Mouse (Mus musculus) intestine, postnatal 0 days (tissue): ENCODE data around the gene Pde2a. TPM values are rescaled to one million over a fixed set of nuclear protein-coding genes. Genes with fewer than 3 reads are reported as not detected.

ENCODE experiments used
- ATAC-seq: fragments of 200-750 bp; cut with Nextera tagmentation; 2 replicates; pipeline ENCODE4 v1.8.0; 2017; ENCODE audit warnings: mild to moderate bottlenecking, moderate TSS enrichment, moderate library complexity
- H3K27ac ChIP-seq: fragments of 300-500 bp; sonication (generic); 2 replicates; pipeline ENCODE4 v1.5.1; 2014; ENCODE audit warnings: mild to moderate bottlenecking, low read depth, low read length, moderate library complexity
- H3K27me3 ChIP-seq: fragments of 300-500 bp; sonication (generic); replicated peaks from 2 replicates; pipeline ENCODE4 v1.6.1; 2014; ENCODE audit warnings: low read length, mixed read lengths; ENCODE audit not compliant: control insufficient read depth, insufficient read depth
- H3K36me3 ChIP-seq: fragments of 300-500 bp; sonication (generic); 2 replicates; pipeline ENCODE4 v1.6.1; 2014; ENCODE audit warnings: mild to moderate bottlenecking, moderate library complexity; ENCODE audit not compliant: control insufficient read depth, insufficient read depth
- H3K4me1 ChIP-seq: fragments of 300-500 bp; sonication (generic); replicated peaks from 2 replicates; pipeline ENCODE4 v1.6.1; 2014; ENCODE audit warnings: antibody characterized with exemption, low read length, mixed read lengths; ENCODE audit not compliant: control insufficient read depth, insufficient read depth
- H3K4me2 ChIP-seq: fragments of 300-500 bp; sonication (generic); replicated peaks from 2 replicates; pipeline ENCODE4 v1.6.1; 2014; ENCODE audit warnings: low read depth, mild to moderate bottlenecking, moderate library complexity
- H3K4me3 ChIP-seq: fragments of 300-500 bp; sonication (generic); 2 replicates; pipeline ENCODE4 v1.5.1; 2014; ENCODE audit warnings: low read depth, low read length
- H3K9ac ChIP-seq: fragments of 300-500 bp; sonication (generic); 2 replicates; pipeline ENCODE4 v1.6.1; 2014; ENCODE audit warnings: mild to moderate bottlenecking, low read depth, low read length
- H3K9me3 ChIP-seq: fragments of 300-500 bp; sonication (generic); 2 replicates; pipeline ENCODE4 v1.6.1; 2016; ENCODE audit warnings: mixed run types; ENCODE audit not compliant: control insufficient read depth
- CTCF ChIP-seq: sonication (generic); IDR thresholded peaks from 2 replicates; pipeline ENCODE4 v1.5.1; 2016; ENCODE audit warnings: low read depth, mild to moderate bottlenecking, control low read depth, antibody characterized with exemption, moderate library complexity
- WGBS: fragments of 180-500 bp; shearing (Covaris S2); extraction: QIAGEN DNeasy Blood & Tissue Kit; methylation state at CpG from one replicate; pipeline ENCODE4 v1.1.7; 2014; 5-methylcytosine and 5-hydroxymethylcytosine counted together
- polyA plus RNA-seq: library from polyadenylated mRNA; unstranded; fragments of >200 nt; fragmentation: Nextera tagmentation; extraction: Ambion mirVana; gene quantifications from 2 replicates; pipeline ENCODE4 v1.2.1, GENCODE M21; 2015

The Pde2a gene
- polyA plus RNA-seq, 1 experiment from 2014 or later, result 11.1 TPM

- Histone ChIP-seq H3K27me3 (no peaks in the 10 kb centered on the region), H3K36me3 (no peaks in the 10 kb centered on the region), H3K4me2 (no peak overlapping the region), H3K4me3 (no peak overlapping the region), H3K9me3 (no peaks in the 10 kb centered on the region), H3K27ac (no peak overlapping the region), H3K9ac (no peak overlapping the region), H3K4me1 (no peaks in the 10 kb centered on the region)
- ATAC-seq, result no peak
- TF ChIP-seq CTCF, result no peak
- 69% methylated on average over 4 of the region's 4 CpGs for WGBS
Measured at GRCm38 (mm10) chr7:101458278-101458781, 36.8 kb downstream of the Pde2a start.

GRCm38 (mm10) chr7:101459305-101459813 is 37.9 kb downstream of the Pde2a start:
- Histone ChIP-seq H3K27ac (no peak overlapping the region), H3K36me3 (no peaks in the 10 kb centered on the region), H3K4me2 (no peak overlapping the region), H3K9me3 (no peaks in the 10 kb centered on the region), H3K9ac (no peak overlapping the region), H3K4me1 (no peaks in the 10 kb centered on the region), H3K27me3 (0 out of 2 replicates have a peak, but pooled peaks cover 2% of the 10 kb centered on the region), H3K4me3 (no peak overlapping the region)
- no peak for TF ChIP-seq CTCF
- 68% methylated on average over 9 of the region's 9 CpGs for WGBS
- no peak for ATAC-seq

GRCm38 (mm10) chr7:101459923-101460607 is 38.6 kb downstream of the Pde2a start:
- no peak overlapping the region for H3K4me2 ChIP-seq
- 0 out of 2 replicates have a peak, but pooled peaks cover 3% of the 10 kb centered on the region for H3K27me3 ChIP-seq
- 57% methylated on average over 10 of the region's 10 CpGs for WGBS
- TF ChIP-seq CTCF, result no peak
- no peaks in the 10 kb centered on the region for H3K4me1 ChIP-seq
- H3K9me3 ChIP-seq, result no peaks in the 10 kb centered on the region
- H3K36me3 ChIP-seq, result no peaks in the 10 kb centered on the region
- 0 out of 2 replicates have a peak overlapping the region, but pooled peaks have one; percentile 22 for H3K9ac ChIP-seq
- ATAC-seq, result no peak
- H3K4me3 ChIP-seq, result no peak overlapping the region
- H3K27ac ChIP-seq, result no peak overlapping the region

GRCm38 (mm10) chr7:101460608-101460957 is 39.1 kb downstream of the Pde2a start:
- Histone ChIP-seq H3K36me3 (no peaks in the 10 kb centered on the region), H3K4me2 (no peak overlapping the region), H3K27ac (no peak overlapping the region), H3K4me1 (no peaks in the 10 kb centered on the region), H3K4me3 (no peak overlapping the region), H3K9ac (0 out of 2 replicates have a peak overlapping the region, but pooled peaks have one; percentile 22), H3K9me3 (no peaks in the 10 kb centered on the region), H3K27me3 (0 out of 2 replicates have a peak, but pooled peaks cover 3% of the 10 kb centered on the region)
- TF ChIP-seq CTCF, result no peak
- no peak for ATAC-seq
- 52% methylated on average over 10 of the region's 10 CpGs for WGBS

GRCm38 (mm10) chr7:101461571-101461970 is 40.1 kb downstream of the Pde2a start:
- 75% methylated on average over 11 of the region's 11 CpGs for WGBS
- no peak for TF ChIP-seq CTCF
- H3K4me2 ChIP-seq, result no peak overlapping the region
- no peak overlapping the region for H3K4me3 ChIP-seq
- ATAC-seq, result no peak
- 0 out of 2 replicates have a peak, but pooled peaks cover 3% of the 10 kb centered on the region for H3K27me3 ChIP-seq
- no peak overlapping the region for H3K9ac ChIP-seq
- no peaks in the 10 kb centered on the region for H3K4me1 ChIP-seq
- no peaks in the 10 kb centered on the region for H3K36me3 ChIP-seq
- H3K9me3 ChIP-seq, result no peaks in the 10 kb centered on the region
- no peak overlapping the region for H3K27ac ChIP-seq

GRCm38 (mm10) chr7:101462327-101463068 is 41.0 kb downstream of the Pde2a start:
- Histone ChIP-seq H3K4me3 (no peak overlapping the region), H3K9me3 (no peaks in the 10 kb centered on the region), H3K4me1 (no peaks in the 10 kb centered on the region), H3K9ac (no peak overlapping the region), H3K36me3 (no peaks in the 10 kb centered on the region), H3K27ac (no peak overlapping the region), H3K27me3 (0 out of 2 replicates have a peak, but pooled peaks cover 3% of the 10 kb centered on the region), H3K4me2 (no peak overlapping the region)
- no peak for TF ChIP-seq CTCF
- ATAC-seq, result no peak
- WGBS, result 69% methylated on average over 14 of the region's 14 CpGs
